ENCODE assay signal across 8 mouse cellular contexts in the genomic region with DNA sequence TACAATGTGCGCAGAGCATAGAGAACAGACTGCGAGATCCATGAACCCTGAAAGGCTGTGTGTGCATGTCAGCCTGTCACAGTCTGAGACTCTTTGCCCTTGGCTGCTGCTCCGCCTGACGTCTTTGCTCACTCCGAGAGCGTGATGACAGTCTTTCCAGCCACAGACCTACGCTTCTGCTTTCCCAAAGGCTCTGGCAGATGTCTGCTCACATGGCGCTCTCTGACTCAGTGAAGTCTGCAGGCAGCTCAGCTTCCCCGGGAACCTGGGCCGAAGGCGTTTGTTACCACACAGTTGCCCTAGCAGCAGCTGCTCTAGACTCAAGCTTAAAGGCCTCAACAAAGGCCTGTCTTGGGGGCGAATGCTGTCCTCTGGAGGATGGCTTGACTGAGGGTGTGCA. TPM values are rescaled to one million over a fixed set of nuclear protein-coding genes. Genes with fewer than 3 reads are reported as not detected.
DNase-seq lines count a peak whose midpoint lies in the region; ATAC-seq and TF ChIP-seq lines count a peak whose summit lies in the region.

No protein-coding gene starts in this region.

- H3K79me2 ChIP-seq in CH12.LX (replicated peaks; ENCODE audit: control insufficient read depth, extremely low read depth, insufficient read depth, poor library complexity, severe bottlenecking): no peaks in the 10 kb centered on the region
- H3K79me2 ChIP-seq in myocyte (ENCODE audit: control insufficient read depth, insufficient read depth): no peaks in the 10 kb centered on the region

- H3K4me3 ChIP-seq in CH12.LX (replicated peaks in 1 of 3; ENCODE audit: low read depth in 2 of 3, low read length in 2 of 3, poor library complexity in 1 of 3): no peak overlapping the region
- H3K4me3 ChIP-seq in forebrain, postnatal 0 days (ENCODE audit: low read depth, low read length): no peak overlapping the region
- no peak overlapping the region for H3K4me3 ChIP-seq in myocyte
- H3K4me3 ChIP-seq in kidney, embryonic 16.5 days (ENCODE audit: low read length): no peak overlapping the region

- H3K27me3 ChIP-seq in CH12.LX (replicated peaks): no peaks in the 10 kb centered on the region
- no peaks in the 10 kb centered on the region for H3K27me3 ChIP-seq in Patski
- H3K27me3 ChIP-seq in forebrain, postnatal 0 days (ENCODE audit: insufficient read depth, low read length): no peaks in the 10 kb centered on the region
- no peaks in the 10 kb centered on the region for H3K27me3 ChIP-seq in myocyte (ENCODE audit: control insufficient read depth, insufficient read depth, insufficient read length)
- no peaks in the 10 kb centered on the region for H3K27me3 ChIP-seq in kidney, embryonic 16.5 days (ENCODE audit: insufficient read depth, low read length)

- POLR2A ChIA-PET in Patski (lab: Charles Lee): interaction anchor here (0.6 to 1.4 kb wide), 5 partner anchors 10 to 96 kb away, joined by 3 to 7 read pairs (median 5); partner anchors contain the start of gene Stxbp3

- no peak overlapping the region for H3ac ChIP-seq in myocyte (ENCODE audit: control insufficient read depth, insufficient read length)

- no peak for ATAC-seq in Patski
- ATAC-seq in forebrain, postnatal 0 days: peak; percentile 76
- ATAC-seq in kidney, embryonic 16.5 days (ENCODE audit: low FRiP score, low TSS enrichment): no peak

- dilution Hi-C loops in CH12.LX (cut with MboI; ENCODE audit: extremely low pct_ligation_motif_present, extremely low pct_unique_long_range_greater_than_20kb, low sequenced_read_pairs): no loop called here

- TF ChIP-seq EP300 in CH12.LX (IDR thresholded peaks at IDR 0.05; ENCODE audit: low read length): peak; percentile 47; the same call in 1 of the 2 replicates

- H3K9me3 ChIP-seq in CH12.LX (replicated peaks; ENCODE audit: low read length): no peaks in the 10 kb centered on the region
- H3K9me3 ChIP-seq in forebrain, postnatal 0 days (ENCODE audit: low read length): no peaks in the 10 kb centered on the region
- H3K9me3 ChIP-seq in kidney, embryonic 16.5 days (ENCODE audit: low read length): no peaks in the 10 kb centered on the region

- DNase-seq in CH12.LX (ENCODE audit: extremely low read depth): peak; percentile 81
- DNase-seq in Patski (ENCODE audit: low read depth, low spot score): peak; percentile 46
- peak; percentile 72 for DNase-seq in forebrain, postnatal 0 days
- DNase-seq in heart, postnatal 14 days: peak; percentile 47 to 51
- DNase-seq in left cerebral cortex, postnatal 14 days (ENCODE audit: low spot score in 2 of 2): peak; percentile 81 to 91
- no peak for DNase-seq in spleen, adult 12 weeks (ENCODE audit: low spot score)

- peak overlapping the region; percentile 5 for H3K9ac ChIP-seq in CH12.LX (ENCODE audit: insufficient read depth, low read depth)
- H3K9ac ChIP-seq in forebrain, postnatal 0 days: no peak overlapping the region
- no peak overlapping the region for H3K9ac ChIP-seq in kidney, embryonic 16.5 days (replicated peaks; ENCODE audit: low read length)

- CTCF ChIA-PET in Patski (lab: Charles Lee): interaction anchor here (1.0 to 2.1 kb wide), 5 partner anchors 12 to 22 kb away, joined by 3 to 11 read pairs (median 5); partner anchors contain the start of gene Stxbp3

- TF ChIP-seq RAD21 in CH12.LX (IDR thresholded peaks at IDR 0.05; ENCODE audit: low read depth, low read length): no peak

- H3K4me1 ChIP-seq in CH12.LX (ENCODE audit: control insufficient read depth in 1 of 2, insufficient read depth in 2 of 2): peaks cover 33 to 76% of the 10 kb centered on the region in 2 experiments
- no peaks in the 10 kb centered on the region; the same call in 1 of the 2 replicates for H3K4me1 ChIP-seq in forebrain, postnatal 0 days (ENCODE audit: insufficient read depth)
- H3K4me1 ChIP-seq in kidney, embryonic 16.5 days (ENCODE audit: insufficient read depth, low read length): peaks cover 14% of the 10 kb centered on the region; the same call in 1 of the 2 replicates

- 0 out of 2 replicates have a peak, but pooled peaks have one; percentile 22 for TF ChIP-seq POLR2A in CH12.LX (IDR thresholded peaks at IDR 0.05; ENCODE audit: low read depth, low read length)
- peak; percentile 55 for TF ChIP-seq POLR2A in myocyte (IDR thresholded peaks at IDR 0.05; ENCODE audit: insufficient read length, low read depth)

- no peak for TF ChIP-seq CTCF in CH12.LX (conservative IDR thresholded peaks at IDR 0.05 in 1 of 2, IDR thresholded peaks at IDR 0.05 in 1 of 2; ENCODE audit: low read depth in 2 of 2, low read length in 2 of 2)
- no peak for TF ChIP-seq CTCF in Patski (IDR thresholded peaks at IDR 0.05)
- no peak for TF ChIP-seq CTCF in forebrain, postnatal 0 days (IDR thresholded peaks at IDR 0.05; ENCODE audit: low read depth)

- 37% methylated on average over 12 of the region's 12 CpGs for WGBS in forebrain, postnatal 0 days
- 56% methylated on average over 12 of the region's 12 CpGs for WGBS in kidney, embryonic 16.5 days

- peak overlapping the region; percentile 86 for H3K27ac ChIP-seq in CH12.LX (ENCODE audit: insufficient read depth, low read depth)
- H3K27ac ChIP-seq in forebrain, postnatal 0 days (ENCODE audit: low read depth, low read length): no peak overlapping the region
- no peak overlapping the region for H3K27ac ChIP-seq in kidney, embryonic 16.5 days (ENCODE audit: low read length)

- intact Hi-C loops in heart, postnatal 14 days (cut with DNase I): no loop called here
- intact Hi-C loops in left cerebral cortex, postnatal 14 days (cut with DNase I): no loop called here

- no peaks in the 10 kb centered on the region for H3K36me3 ChIP-seq in CH12.LX (replicated peaks in 1 of 2; ENCODE audit: control insufficient read depth in 1 of 2, insufficient read depth in 1 of 2, low read length in 1 of 2)
- no peaks in the 10 kb centered on the region for H3K36me3 ChIP-seq in forebrain, postnatal 0 days (ENCODE audit: insufficient read depth)
- H3K36me3 ChIP-seq in myocyte (ENCODE audit: control insufficient read depth, insufficient read depth): no peaks in the 10 kb centered on the region
- no peaks in the 10 kb centered on the region for H3K36me3 ChIP-seq in kidney, embryonic 16.5 days (ENCODE audit: insufficient read depth, low read length)

- in situ Hi-C loops in CH12.LX (cut with MboI; ENCODE audit: low pct_ligation_motif_present, low pct_unique_long_range_greater_than_20kb, low sequenced_read_pairs) (loop anchor here (5.0 kb wide), 1 partner anchor 47 kb away; no protein-coding TSS in a partner anchor), Patski (cut with MboI; ENCODE audit: low pct_unique_long_range_greater_than_20kb) (no loop called here)

- 0 out of 2 replicates have a peak overlapping the region, but pooled peaks have one; percentile 2 for H3K4me2 ChIP-seq in CH12.LX (ENCODE audit: insufficient read depth, low read depth, poor library complexity, severe bottlenecking)
- H3K4me2 ChIP-seq in forebrain, postnatal 0 days (ENCODE audit: low read depth): no peak overlapping the region
- peak overlapping the region; percentile 73 for H3K4me2 ChIP-seq in myocyte (ENCODE audit: low read depth)
- no peak overlapping the region for H3K4me2 ChIP-seq in kidney, embryonic 16.5 days (replicated peaks; ENCODE audit: low read depth, low read length)

TF ChIP-seq in CH12.LX, 34 proteins besides CTCF, POLR2A, EP300 and RAD21 (continues in another document):
- TF ChIP-seq TCF12 (IDR thresholded peaks at IDR 0.05; ENCODE audit: low read depth, low read length) (peak; percentile 48; the same call in 1 of the 2 replicates), ETS1 (conservative IDR thresholded peaks at IDR 0.05; ENCODE audit: low read depth, low read length) (peak; percentile 89), IRF4 (IDR thresholded peaks at IDR 0.05; ENCODE audit: low read depth, low read length) (peak; percentile 24; the same call in 1 of the 2 replicates)

TF ChIP-seq in myocyte, 11 proteins besides CTCF, POLR2A, EP300 and RAD21 (continues in another document):
- no peak for TF ChIP-seq POLR2AphosphoS2 (IDR thresholded peaks at IDR 0.05; ENCODE audit: insufficient read length, low read depth)
- peak; percentile 30 for TF ChIP-seq TCF12 (IDR thresholded peaks at IDR 0.05; ENCODE audit: insufficient read depth, poor library complexity, severe bottlenecking)
- no peak for TF ChIP-seq E2F4 (IDR thresholded peaks at IDR 0.05; ENCODE audit: insufficient read depth)
- no peak for TF ChIP-seq SRF (IDR thresholded peaks at IDR 0.05; ENCODE audit: control insufficient read depth, insufficient read length, low read depth)

RNA-seq across cellular contexts. Expression of gene Stxbp3, which starts 15.0 kb away (rescaled TPM):
- total RNA-seq in CH12.LX (2012; rRNA removed): 14.5 and 21.5 TPM in 2 replicates
- 14.4 and 16.7 TPM in 2 replicates for total RNA-seq in CH12.LX (2014; rRNA removed)
- polyA plus RNA-seq in CH12.LX (2012; ENCODE audit: insufficient read length, low read depth): 12.1 and 16.7 TPM in 2 replicates
- 60.3 TPM for polyA plus RNA-seq in Patski (2021)
- total RNA-seq in forebrain, postnatal 0 days (2014; rRNA removed): 9.5 and 9.7 TPM in 2 replicates
- 8.2 and 11.2 TPM in 2 replicates for polyA plus RNA-seq in forebrain, postnatal 0 days (2015; fragmentation: Nextera tagmentation; extraction: Ambion mirVana)
- 10 to 100 TPM; 25.9 to 31.3 TPM for total RNA-seq in heart, postnatal 14 days (2021)
- total RNA-seq in left cerebral cortex, postnatal 14 days (2021): 10 to 100 TPM; 16.7 to 17.5 TPM
- polyA plus RNA-seq in myocyte (2012; fragmentation: generic; extraction: Trizol): 11.9 TPM
- polyA plus RNA-seq in kidney, embryonic 16.5 days (2015; fragmentation: Nextera tagmentation; extraction: Ambion mirVana): 32.6 and 38.8 TPM in 2 replicates

RNA-seq across cellular contexts. Expression of gene Fndc7, which starts 34.4 kb away (rescaled TPM):
- total RNA-seq in CH12.LX (2012; rRNA removed) (0.42 and 0.81 TPM in 2 replicates), CH12.LX (2014; rRNA removed) (1.1 TPM in 2 replicates)
- polyA plus RNA-seq in CH12.LX (2012; ENCODE audit: insufficient read length, low read depth) (0.57 and 0.61 TPM in 2 replicates), Patski (2021) (0.10 TPM), myocyte (2012; fragmentation: generic; extraction: Trizol) (0.26 TPM)
- 0.24 TPM in 1 of 2 replicates, not detected in the other for total RNA-seq in forebrain, postnatal 0 days (2014; rRNA removed)
- not detected in 2 replicates for polyA plus RNA-seq in forebrain, postnatal 0 days (2015; fragmentation: Nextera tagmentation; extraction: Ambion mirVana)
- under 1 TPM in 1 of 2 experiments, not detected in 1; 0.12 TPM for total RNA-seq in heart, postnatal 14 days (2021)
- total RNA-seq in left cerebral cortex, postnatal 14 days (2021): under 1 TPM in 1 of 2 experiments, not detected in 1; 0.11 TPM
- 0.06 TPM in 1 of 2 replicates, not detected in the other for polyA plus RNA-seq in kidney, embryonic 16.5 days (2015; fragmentation: Nextera tagmentation; extraction: Ambion mirVana)

RNA-seq across cellular contexts. Expression of gene Prpf38b, which starts 56.2 kb away (rescaled TPM):
- 42.6 and 47.4 TPM in 2 replicates for total RNA-seq in CH12.LX (2012; rRNA removed)
- total RNA-seq in CH12.LX (2014; rRNA removed): 42.9 and 55.9 TPM in 2 replicates
- polyA plus RNA-seq in CH12.LX (2012; ENCODE audit: insufficient read length, low read depth): 177 and 193 TPM in 2 replicates
- polyA plus RNA-seq in Patski (2021): 115 TPM
- total RNA-seq in forebrain, postnatal 0 days (2014; rRNA removed): 24.9 and 33.4 TPM in 2 replicates
- 17.5 and 34.3 TPM in 2 replicates for polyA plus RNA-seq in forebrain, postnatal 0 days (2015; fragmentation: Nextera tagmentation; extraction: Ambion mirVana)
- total RNA-seq in heart, postnatal 14 days (2021): 10 to 100 TPM; 27.7 to 28.1 TPM
- 10 to 100 TPM; 42.2 to 42.8 TPM for total RNA-seq in left cerebral cortex, postnatal 14 days (2021)
- 19.0 TPM for polyA plus RNA-seq in myocyte (2012; fragmentation: generic; extraction: Trizol)
- polyA plus RNA-seq in kidney, embryonic 16.5 days (2015; fragmentation: Nextera tagmentation; extraction: Ambion mirVana): 68.1 and 69.0 TPM in 2 replicates

Comparison
In these comparisons a context has a peak if more than half of its experiments do, and no peak if none do; other contexts are left out.
1. H3K4me2 ChIP-seq: peak in CH12.LX (single experiment) and myocyte (single experiment); none in forebrain, postnatal 0 days (single experiment) and kidney, embryonic 16.5 days (single experiment).